Mouse (Mus musculus): ENCODE measurements around the gene Calcoco2. TPM values are rescaled to one million over a fixed set of nuclear protein-coding genes. Genes with fewer than 3 reads are reported as not detected.
"Not testable (repeated sequence)": the region's sequence is repeated elsewhere in the genome, so short reads cannot be mapped to it uniquely, and the experiment has no call there.

Calcoco2 gene
- total RNA-seq (2021): not detected
- long read RNA-seq, experiment 1: 0 reads
- long read RNA-seq, experiment 2: 0 reads

GRCm38 (mm10) chr11:96111751-96112150 is at the start of gene Calcoco2:
Calcoco2 (minus strand) TSS chr11:96111964.
- DNase-seq: no peak
- intact Hi-C loops (cut with DNase I): no loop called here

GRCm38 (mm10) chr11:96147471-96147870 is 35.7 kb upstream of the Calcoco2 start:
- intact Hi-C loops (cut with DNase I): no loop called here
- no peak for DNase-seq

- intact Hi-C loops (cut with DNase I): loop anchor here (1.0 kb wide), 1 partner anchor 90 kb away; no protein-coding TSS in a partner anchor
- DNase-seq: peak; percentile 68 to 86
Measured at GRCm38 (mm10) chr11:96145622-96146270, 34.0 kb upstream of the Calcoco2 start.

- intact Hi-C loops (cut with DNase I): no loop called here
Measured at GRCm38 (mm10) chr11:96143766-96144165, 32.0 kb upstream of the Calcoco2 start.

GRCm38 (mm10) chr11:96140726-96141175 is 29.0 kb upstream of the Calcoco2 start:
- peak in 1 of 2 experiments; percentile 12 for DNase-seq
- intact Hi-C loops (cut with DNase I): no loop called here

More at GRCm38 (mm10) chr11:96143766-96144165, 32.0 kb upstream of the Calcoco2 start:
- DNase-seq: no peak

GRCm38 (mm10) chr11:96135847-96136246 is 24.1 kb upstream of the Calcoco2 start:
- DNase-seq: no peak
- intact Hi-C loops (cut with DNase I): loop anchor here (10.0 kb wide), 1 partner anchor 261 kb away; no protein-coding TSS in a partner anchor

- intact Hi-C loops (cut with DNase I): loop anchor here (10.0 kb wide), 1 partner anchor 259 kb away; no protein-coding TSS in a partner anchor
- DNase-seq: peak; percentile 55 to 69
Measured at GRCm38 (mm10) chr11:96133239-96133865, 21.6 kb upstream of the Calcoco2 start, which contains the start of gene Ttll6. Ttll6 (plus strand) TSS chr11:96133786.

- intact Hi-C loops (cut with DNase I): loop anchor here (10.0 kb wide), 1 partner anchor 256 kb away; no protein-coding TSS in a partner anchor
- DNase-seq: no peak
Measured at GRCm38 (mm10) chr11:96130606-96131005, 18.8 kb upstream of the Calcoco2 start.

GRCm38 (mm10) chr11:96124052-96124914 is 12.5 kb upstream of the Calcoco2 start:
- intact Hi-C loops (cut with DNase I): no loop called here
- peak; percentile 17 to 34 for DNase-seq

GRCm38 (mm10) chr11:96122806-96123205 is 11.0 kb upstream of the Calcoco2 start:
- DNase-seq; intact Hi-C loops (cut with DNase I): not testable (repeated sequence)

GRCm38 (mm10) chr11:96119401-96119800 is 7.6 kb upstream of the Calcoco2 start:
- no peak for DNase-seq
- intact Hi-C loops (cut with DNase I): no loop called here

GRCm38 (mm10) chr11:96116925-96117324 is 5.2 kb upstream of the Calcoco2 start:
- intact Hi-C loops (cut with DNase I); DNase-seq: not testable (repeated sequence)

- DNase-seq: no peak
- intact Hi-C loops (cut with DNase I): no loop called here
Measured at GRCm38 (mm10) chr11:96116116-96116515, 4.4 kb upstream of the Calcoco2 start.

- DNase-seq: no peak
- intact Hi-C loops (cut with DNase I): no loop called here
Measured at GRCm38 (mm10) chr11:96115416-96115815, 3.7 kb upstream of the Calcoco2 start.

- intact Hi-C loops (cut with DNase I): no loop called here
Measured at GRCm38 (mm10) chr11:96114077-96114476, 2.3 kb upstream of the Calcoco2 start.

GRCm38 (mm10) chr11:96110950-96111349 is 814 bp downstream of the Calcoco2 start:
- intact Hi-C loops (cut with DNase I); DNase-seq: not testable (repeated sequence)

More at GRCm38 (mm10) chr11:96114077-96114476, 2.3 kb upstream of the Calcoco2 start:
- DNase-seq: no peak

- intact Hi-C loops (cut with DNase I): no loop called here
- DNase-seq: no peak
Measured at GRCm38 (mm10) chr11:96108376-96108775, 3.4 kb downstream of the Calcoco2 start.

GRCm38 (mm10) chr11:96093361-96093760 is 18.4 kb downstream of the Calcoco2 start:
- intact Hi-C loops (cut with DNase I): loop anchor here (1.0 kb wide), 2 partner anchors 34 to 142 kb away; no protein-coding TSS in a partner anchor
- DNase-seq: peak; percentile 48 to 68

GRCm38 (mm10) chr11:96092674-96093291 is 19.0 kb downstream of the Calcoco2 start:
- peak; percentile 13 to 47 for DNase-seq

GRCm38 (mm10) chr11:96091073-96091472 is 20.7 kb downstream of the Calcoco2 start:
- peak in 1 of 2 experiments; percentile 20 for DNase-seq
- intact Hi-C loops (cut with DNase I): no loop called here

More at GRCm38 (mm10) chr11:96092674-96093291, 19.0 kb downstream of the Calcoco2 start:
- intact Hi-C loops (cut with DNase I): loop anchor here (1.0 kb wide), 2 partner anchors 35 to 143 kb away; no protein-coding TSS in a partner anchor

All from heart, postnatal 14 days (tissue).